Mouse (Mus musculus) gastrocnemius, adult 2 months (tissue): ENCODE data around the gene Dhtkd1. TPM values are rescaled to one million over a fixed set of nuclear protein-coding genes. Genes with fewer than 3 reads are reported as not detected.
"Not testable (repeated sequence)": the region's sequence is repeated elsewhere in the genome, so short reads cannot be mapped to it uniquely, and the experiment has no call there.

Experiments used
- DNase-seq: peaks from one replicate; pipeline ENCODE4 v3.0.0; 2022
- H3K27ac ChIP-seq: fragments of 200-600 bp; 2 replicates; pipeline ENCODE4 v1.8.1; 2022; ENCODE audit warnings: mild to moderate bottlenecking
- H3K4me3 ChIP-seq: fragments of 200-600 bp; 2 replicates; pipeline ENCODE4 v1.8.1; 2022; ENCODE audit warnings: mild to moderate bottlenecking, moderate library complexity
- CTCF ChIP-seq: fragments of 200-600 bp; IDR thresholded peaks from 2 replicates; pipeline ENCODE4 v1.8.1; 2022; ENCODE audit warnings: antibody characterized with exemption, mild to moderate bottlenecking, moderate library complexity
- intact Hi-C: fragments of 180-260 bp; cut with DNase I; formaldehyde crosslinking; loops from one replicate; pipeline ENCODE4 v1.15.1; 2025
- long read RNA-seq, 2 experiments: library from polyadenylated mRNA; stranded (forward); transcript quantifications; one replicate each; pipeline ENCODE4 v2.0.0; 2021
- total RNA-seq, 2 experiments: library from RNA; stranded (reverse); gene quantifications; 2 replicates each; pipeline ENCODE4 v1.2.3; 2021

Dhtkd1 gene
- total RNA-seq = 1 to 10 TPM; 2.2 to 4.3 TPM
- long read RNA-seq, experiment 1 = 0 reads
- long read RNA-seq, experiment 2 = 0 reads

DNA sequence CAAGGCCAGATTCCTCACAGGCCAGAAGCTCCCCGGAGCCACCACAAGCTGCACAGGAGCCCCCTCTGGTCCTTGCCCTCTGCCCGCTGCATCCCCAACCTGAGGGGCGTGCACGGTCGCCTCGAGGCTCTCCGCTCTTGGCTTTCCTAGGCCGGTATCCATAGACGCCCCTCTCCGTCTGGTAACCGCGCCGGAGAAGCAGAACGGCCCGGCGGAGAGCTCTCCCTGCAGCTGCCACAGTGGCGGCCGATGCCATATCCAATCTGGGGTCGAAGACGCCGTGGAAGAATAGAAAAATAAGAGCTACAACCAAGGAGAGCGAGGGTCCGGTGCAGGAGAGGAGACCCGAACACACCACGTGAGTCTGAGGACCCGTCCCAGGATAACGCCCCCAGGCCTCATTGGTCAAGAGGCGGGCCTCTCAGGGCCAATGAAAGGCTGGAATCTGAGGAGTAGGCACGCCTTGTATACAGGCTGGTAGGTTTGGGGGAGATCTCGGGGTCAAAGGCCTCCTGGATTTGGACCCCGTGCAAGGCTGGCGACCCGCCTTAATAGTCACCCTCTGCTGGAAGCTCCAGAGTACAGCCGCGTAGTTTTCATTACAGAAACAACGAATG lies at the start of gene Dhtkd1:
Gene Dhtkd1, minus strand, starts transcription at position 377 of the 617 bp plus-strand sequence.
- peak; percentile 81 for DNase-seq
- intact Hi-C loops = loop anchor here (10.0 kb wide), 1 partner anchor 98 kb away; the partner anchor contains the start of genes Cdc123 and Nudt5
- peak within 1 kb of the TSS; percentile 91 for H3K27ac ChIP-seq
- peak within 1 kb of the TSS; percentile 83 for H3K4me3 ChIP-seq
- peak; percentile 19; the same call in 1 of the 2 replicates for TF ChIP-seq CTCF

DNA sequence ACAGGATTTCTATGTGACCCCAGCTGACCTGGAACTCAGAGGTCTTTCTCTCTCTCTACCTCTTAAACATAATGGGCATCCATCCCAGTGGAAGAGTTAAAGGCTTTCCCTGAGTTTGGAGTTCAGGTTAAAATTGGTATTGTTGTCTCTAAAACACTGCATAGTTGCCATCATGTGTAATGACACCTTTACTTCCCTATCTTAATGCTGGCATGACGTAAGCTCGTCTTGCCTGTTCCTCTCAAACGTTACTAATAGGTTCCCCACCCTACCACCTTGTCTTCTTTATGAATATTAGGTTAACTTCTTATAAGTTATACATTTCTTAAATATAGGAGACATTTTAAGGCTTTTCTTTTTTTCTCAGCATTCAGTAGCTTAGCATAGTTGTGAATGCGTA lies 34.9 kb upstream of the Dhtkd1 start:
- H3K4me3 ChIP-seq = no peak overlapping the region
- DNase-seq = no peak
- TF ChIP-seq CTCF = no peak
- no peak overlapping the region for H3K27ac ChIP-seq
- intact Hi-C loops = no loop called here

DNA sequence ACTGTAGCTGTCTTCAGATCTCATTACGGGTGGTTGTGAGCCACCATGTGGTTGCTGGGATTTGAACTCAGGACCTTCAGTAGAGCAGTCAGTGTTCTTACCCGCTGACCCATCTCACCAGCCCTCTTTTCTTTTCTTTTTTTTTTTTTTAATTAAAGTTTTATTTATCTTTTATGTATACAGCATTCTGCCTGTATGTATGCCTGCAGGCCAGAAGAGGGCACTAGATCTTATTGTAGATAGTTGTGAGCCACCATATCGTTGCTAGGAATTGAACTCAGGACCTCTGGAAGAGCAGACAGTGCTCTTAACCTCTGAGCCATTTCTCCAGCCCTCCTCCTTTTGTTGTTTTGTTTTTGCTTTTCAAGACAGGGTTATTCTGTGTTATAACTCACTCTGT lies 28.0 kb upstream of the Dhtkd1 start:
- H3K27ac ChIP-seq, intact Hi-C loops, H3K4me3 ChIP-seq, DNase-seq: not testable (repeated sequence)

DNA sequence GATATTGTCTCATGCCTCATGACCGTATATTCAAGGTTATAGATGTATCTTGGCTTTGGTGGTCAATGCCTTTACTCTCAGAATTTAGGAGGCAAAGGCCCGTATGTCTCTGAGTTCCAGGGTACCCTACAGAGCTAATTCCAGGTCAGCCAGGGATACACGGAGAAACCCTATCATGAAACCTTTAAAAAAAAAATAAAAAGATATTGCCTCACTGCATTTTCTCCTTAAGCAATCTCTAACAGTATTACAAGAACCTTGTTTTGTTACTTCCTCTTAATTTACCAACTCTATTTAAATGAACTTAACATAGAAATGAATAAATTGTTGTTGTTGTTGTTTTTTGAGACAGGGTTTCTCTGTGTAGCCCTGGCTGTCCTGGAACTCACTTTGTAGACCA lies 23.4 kb upstream of the Dhtkd1 start:
- Histone ChIP-seq H3K27ac (no peak overlapping the region), H3K4me3 (no peak overlapping the region)
- intact Hi-C loops = no loop called here
- no peak for DNase-seq
- TF ChIP-seq CTCF = no peak

DNA sequence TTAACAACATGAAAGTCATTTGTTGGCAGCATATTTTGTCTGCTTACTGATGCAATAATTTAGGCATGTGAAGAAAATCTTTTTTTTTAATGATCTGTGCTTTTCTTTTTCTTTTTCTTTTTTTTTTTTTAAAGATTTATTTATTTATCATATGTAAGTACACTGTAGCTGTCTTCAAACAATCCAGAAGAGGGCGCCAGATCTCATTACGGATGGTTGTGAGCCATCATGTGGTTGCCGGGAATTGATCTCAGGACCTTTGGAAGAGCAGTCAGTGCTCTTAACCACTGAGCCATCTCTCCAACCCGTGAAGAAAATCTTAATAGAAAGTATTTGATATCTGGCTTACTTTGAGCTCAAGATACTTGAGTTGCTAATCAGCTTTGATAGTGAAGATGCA lies 21.1 kb upstream of the Dhtkd1 start:
- H3K27ac ChIP-seq, intact Hi-C loops, H3K4me3 ChIP-seq, DNase-seq: not testable (repeated sequence)

DNA sequence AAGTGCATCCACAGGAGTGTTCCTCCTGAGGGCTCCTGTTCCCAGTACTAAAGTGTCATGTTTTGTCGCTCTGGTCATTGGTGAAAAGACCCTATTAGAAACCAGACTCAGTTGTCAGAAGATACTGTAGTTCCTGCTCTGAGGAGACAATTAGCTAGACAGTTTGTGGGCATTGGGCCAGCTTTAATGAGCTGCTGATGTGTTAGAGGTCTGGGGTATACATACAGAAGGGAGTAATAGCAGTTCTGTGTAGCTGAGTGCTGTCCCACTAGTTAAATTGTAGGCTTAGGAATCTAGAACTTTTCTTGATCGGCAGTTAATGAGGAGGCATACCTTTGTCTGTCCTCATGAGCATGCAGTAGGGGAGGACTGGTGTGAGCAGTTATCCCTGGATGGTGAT lies 19.7 kb upstream of the Dhtkd1 start:
- Histone ChIP-seq H3K27ac (no peak overlapping the region), H3K4me3 (no peak overlapping the region)
- no peak for TF ChIP-seq CTCF
- DNase-seq = no peak
- intact Hi-C loops = no loop called here

DNA sequence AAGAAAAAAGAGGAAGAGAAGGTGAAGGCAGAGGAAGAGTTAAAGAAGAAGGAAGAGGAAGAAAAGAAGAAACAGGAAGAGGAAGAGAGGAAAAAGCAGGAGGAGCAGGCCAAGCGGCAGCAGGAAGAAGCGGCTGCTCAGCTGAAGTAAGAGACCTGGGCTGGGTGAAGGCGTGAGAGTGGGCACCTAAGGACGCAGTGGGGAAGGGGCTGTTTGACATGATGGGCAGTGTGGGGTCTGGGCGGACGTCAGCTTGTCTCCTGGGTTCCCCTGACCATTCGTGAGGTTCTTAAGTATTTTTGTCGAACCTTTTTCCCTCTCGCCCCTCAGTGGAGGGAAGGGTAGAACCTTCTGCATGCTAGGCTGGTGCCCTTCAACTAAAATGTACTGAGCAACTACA lies 15.1 kb upstream of the Dhtkd1 start:
- intact Hi-C loops = no loop called here
- TF ChIP-seq CTCF = no peak
- no peak for DNase-seq
- Histone ChIP-seq H3K4me3 (no peak overlapping the region), H3K27ac (no peak overlapping the region)

DNA sequence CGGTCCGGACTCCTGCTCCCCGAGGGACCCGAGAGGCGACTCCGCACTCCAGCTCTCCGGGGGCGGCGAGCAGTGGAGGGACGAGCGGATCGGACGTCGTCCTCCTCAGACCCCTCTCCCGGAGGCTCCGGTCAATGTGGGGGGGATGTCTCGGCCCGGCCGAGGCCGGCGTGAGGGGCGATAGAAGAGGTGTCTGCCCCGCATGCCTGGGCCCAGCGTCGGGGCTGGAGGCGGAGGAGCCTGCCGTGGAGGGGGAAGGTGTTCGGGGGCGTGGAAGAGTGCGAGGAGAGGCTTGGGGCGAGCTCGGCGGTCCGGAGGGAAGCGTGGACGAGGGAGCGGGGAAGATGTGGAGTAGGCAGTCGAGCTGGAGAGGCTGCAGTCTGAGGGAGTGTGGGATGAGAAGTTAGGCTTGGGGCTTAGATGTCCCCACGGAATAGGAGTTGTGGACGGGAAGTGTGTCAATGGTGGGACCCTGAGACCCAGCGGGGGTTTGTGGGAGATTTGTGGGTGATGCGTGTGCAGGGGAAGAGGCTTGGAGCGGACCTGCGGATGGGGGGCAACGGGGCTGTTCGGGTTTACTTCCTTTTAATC lies 9.1 kb upstream of the Dhtkd1 start:
- intact Hi-C loops = no loop called here
- Histone ChIP-seq H3K4me3 (peak overlapping the region; percentile 98), H3K27ac (peak overlapping the region; percentile 98)
- DNase-seq = no peak
- TF ChIP-seq CTCF = no peak

DNA sequence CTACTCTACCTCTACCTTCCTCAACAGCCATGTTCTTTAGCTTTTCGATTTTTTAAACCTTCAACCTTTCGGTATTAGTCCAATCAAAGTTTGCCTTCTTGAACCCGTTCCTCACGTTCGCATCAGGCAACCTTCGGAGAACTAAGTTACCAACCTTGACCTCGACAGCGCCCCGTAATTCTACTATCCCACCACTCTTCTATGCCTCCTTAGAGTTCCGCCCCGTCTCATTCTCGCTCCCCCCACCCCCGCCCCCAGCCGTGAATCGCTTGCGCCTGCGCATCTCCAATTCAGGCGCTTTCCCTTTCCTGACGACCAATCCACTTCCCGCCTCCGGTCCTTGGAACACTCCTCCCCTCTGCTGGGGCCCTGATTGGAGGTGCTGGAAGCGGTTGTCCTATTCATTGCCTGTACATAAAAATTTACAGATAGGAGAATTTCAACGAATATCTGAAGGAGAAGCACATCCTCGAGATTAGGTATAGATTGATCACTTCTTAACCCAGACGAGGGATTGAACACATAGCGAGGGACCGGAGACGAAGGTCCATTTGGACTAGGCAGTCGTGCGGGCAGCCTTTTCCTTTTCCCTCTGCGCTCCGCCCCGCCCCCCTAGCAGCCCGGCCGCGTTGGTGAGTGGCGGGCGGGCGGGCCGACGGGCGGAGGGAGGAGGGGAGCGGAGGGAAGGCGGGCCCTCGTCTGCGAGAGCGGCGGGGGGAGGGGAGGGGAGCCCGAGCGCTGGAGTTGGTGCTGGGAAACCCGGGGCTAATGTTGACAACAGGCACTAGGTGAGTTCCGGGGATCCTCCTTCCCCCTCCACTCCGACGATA lies 8.4 kb upstream of the Dhtkd1 start, which contains the start of gene Upf2:
Gene Upf2, plus strand, starts transcription at position 704 of the 830 bp plus-strand sequence.
- peak; percentile 97 for DNase-seq
- TF ChIP-seq CTCF = no peak
- peak within 1 kb of the TSS; percentile 98 for H3K4me3 ChIP-seq
- peak within 1 kb of the TSS; percentile 98 for H3K27ac ChIP-seq
- intact Hi-C loops = no loop called here

DNA sequence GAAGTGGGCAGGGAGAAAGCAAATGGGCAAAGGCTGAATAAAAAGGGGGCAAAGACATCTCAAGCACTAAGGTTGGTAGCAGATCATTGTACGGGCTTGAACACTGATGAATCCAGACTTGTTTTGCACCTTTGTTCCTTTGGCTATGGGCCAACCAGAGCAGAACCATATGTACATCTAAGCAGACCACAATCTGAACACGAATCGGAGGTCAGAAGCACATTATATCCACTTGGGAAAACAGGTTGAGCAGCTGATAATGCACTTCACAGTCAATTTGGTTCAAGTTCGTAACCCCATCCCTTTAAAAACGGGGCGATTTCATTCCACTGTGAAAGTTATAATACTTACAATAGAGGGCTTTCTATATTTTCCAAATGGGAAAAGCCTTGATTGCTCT lies 7.7 kb upstream of the Dhtkd1 start:
- TF ChIP-seq CTCF = no peak
- H3K27ac ChIP-seq = peak overlapping the region; percentile 98
- intact Hi-C loops = no loop called here
- H3K4me3 ChIP-seq = peak overlapping the region; percentile 98
- no peak for DNase-seq

DNA sequence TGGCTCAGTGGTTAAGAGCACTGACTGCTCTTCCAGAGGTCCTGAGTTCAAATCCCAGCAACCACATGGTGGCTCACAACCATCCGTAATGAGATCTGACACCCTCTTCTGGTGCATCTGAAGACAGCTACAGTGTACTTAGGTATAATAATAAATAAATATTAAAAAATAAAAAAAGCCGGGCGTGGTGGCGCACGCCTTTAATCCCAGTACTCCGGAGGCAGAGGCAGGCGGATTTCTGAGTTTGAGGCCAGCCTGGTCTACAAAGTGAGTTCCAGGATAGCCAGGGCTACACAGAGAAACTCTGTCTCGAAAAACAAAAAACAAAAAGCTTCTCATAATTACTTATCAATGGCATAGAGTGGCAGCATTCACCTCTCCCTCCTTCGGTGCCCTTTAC lies 7.2 kb upstream of the Dhtkd1 start:
- DNase-seq, H3K27ac ChIP-seq, H3K4me3 ChIP-seq: not testable (repeated sequence)
- intact Hi-C loops = loop anchor here (2.0 to 10.0 kb wide), 2 partner anchors 55 to 105 kb away; partner anchors contain the start of genes Cdc123, Nudt5 and Sec61a2

DNA sequence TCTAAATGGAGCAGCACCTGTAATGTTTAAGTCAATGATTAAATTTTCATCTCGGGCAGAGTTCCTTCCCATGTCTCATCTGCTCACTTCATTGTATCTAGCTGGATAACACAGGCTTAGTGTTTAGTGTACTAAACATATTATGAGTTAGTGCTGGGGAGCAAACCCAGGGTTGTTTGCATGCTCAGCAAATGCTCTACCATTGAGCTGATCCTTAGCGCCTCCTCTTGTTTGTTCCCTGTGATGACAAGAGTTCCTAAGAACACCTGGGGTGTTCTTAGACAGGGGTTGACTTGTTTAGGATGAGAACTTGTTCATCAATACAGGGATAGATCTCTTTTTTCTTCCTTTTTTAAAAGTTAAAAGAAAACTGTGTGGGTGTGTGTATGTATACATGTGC lies 6.4 kb upstream of the Dhtkd1 start:
- Histone ChIP-seq H3K4me3 (no peak overlapping the region), H3K27ac (no peak overlapping the region)
- TF ChIP-seq CTCF = no peak
- intact Hi-C loops = loop anchor here (2.0 to 10.0 kb wide), 2 partner anchors 54 to 104 kb away; partner anchors contain the start of genes Cdc123, Nudt5 and Sec61a2
- no peak for DNase-seq

DNA sequence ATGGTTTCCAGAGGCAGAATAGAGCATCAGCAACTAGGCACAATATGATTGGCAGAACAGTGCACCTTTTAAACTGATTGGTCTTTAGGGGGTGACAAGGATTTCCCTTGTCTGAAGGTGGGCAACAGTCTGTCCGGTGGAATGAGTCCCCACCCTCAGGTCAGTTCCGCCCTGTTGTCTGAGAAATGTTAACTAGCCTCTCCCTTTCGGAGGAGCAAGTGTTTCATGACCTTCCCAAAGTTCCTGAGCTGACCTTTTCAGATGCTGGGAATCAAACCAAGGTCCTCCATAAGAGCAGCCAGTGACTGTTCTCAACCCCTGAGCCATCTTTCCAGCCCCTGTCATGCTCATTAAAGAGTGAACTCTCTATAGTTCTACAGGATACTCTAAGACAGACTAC lies 4.3 kb upstream of the Dhtkd1 start:
- DNase-seq = no peak
- H3K4me3 ChIP-seq = no peak overlapping the region
- H3K27ac ChIP-seq = no peak overlapping the region
- TF ChIP-seq CTCF = no peak
- intact Hi-C loops = loop anchor here (10.0 kb wide), 1 partner anchor 102 kb away; the partner anchor contains the start of genes Cdc123 and Nudt5
